ENCODE assay signal across 10 mouse cellular contexts in genomic region chr12:56612349-56612735, GRCm38 (mm10). TPM values are rescaled to one million over a fixed set of nuclear protein-coding genes. Genes with fewer than 3 reads are reported as not detected.
A peak's percentile ranks its signal among the peaks of the same experiment; 100 is the strongest.
DNase-seq lines count a peak whose midpoint lies in the region; ATAC-seq and TF ChIP-seq lines count a peak whose summit lies in the region.
"Had no signal": no experiment of that assay in that cellular context is flagged by ENCODE, and none has a peak within 500 bp of the region (broad histone marks: within the 10 kb centered on the region; RNA-seq: fewer than 3 reads in every experiment).

No protein-coding gene starts in this region.

- H3K27me3 ChIP-seq in kidney, embryonic 14.5 days (ENCODE audit: control insufficient read depth, insufficient read depth, low read length) = peaks cover 89% of the 10 kb centered on the region
- peaks cover 100% of the 10 kb centered on the region for H3K27me3 ChIP-seq in forebrain, embryonic 10.5 days (ENCODE audit: poor library complexity, severe bottlenecking)
- H3K27me3 ChIP-seq in intestine, postnatal 0 days (replicated peaks; ENCODE audit: control insufficient read depth, insufficient read depth, low read length) = peaks cover 53% of the 10 kb centered on the region
- peaks cover 95% of the 10 kb centered on the region for H3K27me3 ChIP-seq in neural tube, embryonic 12.5 days (replicated peaks)
- H3K27me3 ChIP-seq: CH12.LX had no signal

- DNase-seq in kidney, adult 8-10 months = no peak
- no peak for DNase-seq in forebrain, embryonic 10.5 days (ENCODE audit: extremely low spot score, low spot score)
- no peak for DNase-seq in cerebellum, adult 11-12 months
- DNase-seq in right cerebral cortex, adult 2 months (ENCODE audit: low spot score in 2 of 2) = no peak
- DNase-seq: adrenal gland, adult 8-10 months had no signal

- no peaks in the 10 kb centered on the region for H3K9me3 ChIP-seq in kidney, embryonic 14.5 days (ENCODE audit: control insufficient read depth, low read length)
- H3K9me3 ChIP-seq in forebrain, embryonic 10.5 days = no peaks in the 10 kb centered on the region
- H3K9me3 ChIP-seq in intestine, postnatal 0 days (ENCODE audit: control insufficient read depth) = no peaks in the 10 kb centered on the region
- no peaks in the 10 kb centered on the region for H3K9me3 ChIP-seq in neural tube, embryonic 12.5 days

- under 1% methylated on average over 10 of the region's 10 CpGs for WGBS in kidney, embryonic 14.5 days
- WGBS in forebrain, embryonic 10.5 days = 1% methylated on average over 10 of the region's 10 CpGs
- 2% methylated on average over 10 of the region's 10 CpGs for WGBS in intestine, postnatal 0 days
- whole genome bisulfite sequencing in neural tube, embryonic 12.5 days = 1% methylated on average over 10 of the region's 10 CpGs

- peak; percentile 28; the same call in 1 of the 2 replicates for ATAC-seq in kidney, embryonic 14.5 days (ENCODE audit: low FRiP score, low TSS enrichment)
- ATAC-seq in intestine, postnatal 0 days = no peak
- no peak for ATAC-seq in neural tube, embryonic 12.5 days (ENCODE audit: low FRiP score, low read depth)
- no peak for ATAC-seq in frontal cortex, adult (ENCODE audit: low TSS enrichment)

- no peaks in the 10 kb centered on the region for H3K36me3 ChIP-seq in kidney, embryonic 14.5 days (ENCODE audit: control insufficient read depth, insufficient read depth, low read length)
- H3K36me3 ChIP-seq in forebrain, embryonic 10.5 days (replicated peaks) = no peaks in the 10 kb centered on the region
- H3K36me3 ChIP-seq in intestine, postnatal 0 days (ENCODE audit: control insufficient read depth, insufficient read depth) = no peaks in the 10 kb centered on the region
- no peaks in the 10 kb centered on the region for H3K36me3 ChIP-seq in neural tube, embryonic 12.5 days

- no peak overlapping the region for H3K9ac ChIP-seq in kidney, embryonic 14.5 days (ENCODE audit: low read depth, low read length)
- no peak overlapping the region for H3K9ac ChIP-seq in intestine, postnatal 0 days (ENCODE audit: low read depth, low read length)
- no peak overlapping the region for H3K9ac ChIP-seq in neural tube, embryonic 12.5 days

- H3K4me2 ChIP-seq in kidney, embryonic 14.5 days (replicated peaks; ENCODE audit: low read depth, low read length) = peak overlapping the region; percentile 42; the same call in 1 of the 2 replicates
- peak overlapping the region; percentile 30; the same call in 1 of the 2 replicates for H3K4me2 ChIP-seq in intestine, postnatal 0 days (replicated peaks; ENCODE audit: low read depth)
- peak overlapping the region; percentile 56 for H3K4me2 ChIP-seq in neural tube, embryonic 12.5 days (replicated peaks)

- peaks cover 4% of the 10 kb centered on the region; the same call in 1 of the 2 replicates for H3K4me1 ChIP-seq in kidney, embryonic 14.5 days (ENCODE audit: control insufficient read depth, insufficient read depth, low read length)
- H3K4me1 ChIP-seq in forebrain, embryonic 10.5 days = peaks cover 38% of the 10 kb centered on the region
- H3K4me1 ChIP-seq in intestine, postnatal 0 days (replicated peaks; ENCODE audit: control insufficient read depth, insufficient read depth, low read length) = no peaks in the 10 kb centered on the region
- H3K4me1 ChIP-seq in neural tube, embryonic 12.5 days = peaks cover 18% of the 10 kb centered on the region

- no peak for TF ChIP-seq CTCF in intestine, postnatal 0 days (IDR thresholded peaks at IDR 0.05; ENCODE audit: low read depth)

- H3K27ac ChIP-seq in kidney, embryonic 14.5 days (ENCODE audit: low read depth, low read length) = no peak overlapping the region
- H3K27ac ChIP-seq in forebrain, embryonic 10.5 days = peak overlapping the region; percentile 52; the same call in 1 of the 2 replicates
- no peak overlapping the region for H3K27ac ChIP-seq in intestine, postnatal 0 days (ENCODE audit: low read depth, low read length)
- H3K27ac ChIP-seq in neural tube, embryonic 12.5 days = no peak overlapping the region

- H3K4me3 ChIP-seq in kidney, embryonic 14.5 days (ENCODE audit: low read length) = peak overlapping the region; percentile 34
- H3K4me3 ChIP-seq in forebrain, embryonic 10.5 days = peak overlapping the region; percentile 41
- peak overlapping the region; percentile 16 for H3K4me3 ChIP-seq in intestine, postnatal 0 days (ENCODE audit: low read depth, low read length)
- peak overlapping the region; percentile 26; the same call in 1 of the 2 replicates for H3K4me3 ChIP-seq in neural tube, embryonic 12.5 days

RNA-seq across cellular contexts. Expression of gene Nkx2-9, which starts 0.7 kb away (rescaled TPM):
- polyA plus RNA-seq in kidney, embryonic 14.5 days (2014; fragmentation: Nextera tagmentation; extraction: Ambion mirVana) = not detected in 2 replicates
- polyA plus RNA-seq in forebrain, embryonic 10.5 days (2016; fragmentation: Nextera tagmentation; extraction: Ambion mirVana) = 3.0 and 3.6 TPM in 2 replicates
- polyA plus RNA-seq in intestine, postnatal 0 days (2015; fragmentation: Nextera tagmentation; extraction: Ambion mirVana) = not detected in 2 replicates
- polyA plus RNA-seq in neural tube, embryonic 12.5 days (2016; fragmentation: Nextera tagmentation; extraction: Ambion mirVana) = 0.35 and 0.37 TPM in 2 replicates
